Mouse (Mus musculus) lung, postnatal 0 days (tissue): ENCODE measurements around the gene Gm29735.
"Not testable (repeated sequence)": the region's sequence is repeated elsewhere in the genome, so short reads cannot be mapped to it uniquely, and the experiment has no call there.

Source experiments
- CTCF ChIP-seq: IDR thresholded peaks from 2 replicates; pipeline ENCODE4 v1.5.1; 2016; ENCODE audit warnings: antibody characterized with exemption, mild to moderate bottlenecking
- EP300 ChIP-seq: IDR thresholded peaks from 2 replicates; pipeline ENCODE4 v1.6.1; 2016; ENCODE audit warnings: antibody characterized with exemption, mild to moderate bottlenecking, control low read depth

GRCm38 (mm10) chr7:142165639-142166038 is 8.7 kb upstream of the Gm29735 start, which contains the start of gene Gm4553:
- TF ChIP-seq CTCF, EP300: not testable (repeated sequence)
